Mouse (Mus musculus): Measurements from ENCODE around the gene Hormad2. TPM values are rescaled to one million over a fixed set of nuclear protein-coding genes. Genes with fewer than 3 reads are reported as not detected.

Hormad2 gene
- total and polyA plus RNA-seq, 2 experiments from 2014 or later, result 0.10 TPM; not detected in 1

- no peak for TF ChIP-seq CTCF (IDR thresholded peaks at IDR 0.05)
- H3K9ac ChIP-seq (replicated peaks; ENCODE audit: low read length, poor library complexity, severe bottlenecking), result no peak overlapping the region
- H3K9me3 ChIP-seq (ENCODE audit: low read length), result no peaks in the 10 kb centered on the region
- H3K36me3 ChIP-seq (ENCODE audit: insufficient read depth, low read length), result peaks cover 75% of the 10 kb centered on the region
- WGBS, result 79% methylated on average over 5 of the region's 5 CpGs
- no peaks in the 10 kb centered on the region for H3K27me3 ChIP-seq (ENCODE audit: insufficient read depth, low read length)
- no peak overlapping the region for H3K4me3 ChIP-seq (ENCODE audit: low read depth, low read length)
- ATAC-seq (ENCODE audit: low FRiP score) (no peak), DNase-seq (ENCODE audit: low spot score) (no peak)
- H3K4me1 ChIP-seq (ENCODE audit: insufficient read depth, low read length), result no peaks in the 10 kb centered on the region
- H3K27ac ChIP-seq (ENCODE audit: low read depth, low read length), result no peak overlapping the region
- no peak overlapping the region for H3K4me2 ChIP-seq (ENCODE audit: low read depth, low read length, poor library complexity, severe bottlenecking)
Measured at GRCm38 (mm10) chr11:4482641-4483040, 41.7 kb upstream of the Hormad2 start.

- H3K36me3 ChIP-seq (ENCODE audit: insufficient read depth, low read length), result peaks cover 20% of the 10 kb centered on the region
- H3K9me3 ChIP-seq (ENCODE audit: low read length), result no peaks in the 10 kb centered on the region
- no peak overlapping the region for H3K27ac ChIP-seq (ENCODE audit: low read depth, low read length)
- 87% methylated on average over 4 of the region's 4 CpGs for WGBS
- no peak overlapping the region for H3K4me2 ChIP-seq (ENCODE audit: low read depth, low read length, poor library complexity, severe bottlenecking)
- ATAC-seq (ENCODE audit: low FRiP score) (no peak), DNase-seq (ENCODE audit: low spot score) (no peak)
- H3K4me1 ChIP-seq (ENCODE audit: insufficient read depth, low read length), result no peaks in the 10 kb centered on the region
- TF ChIP-seq CTCF (IDR thresholded peaks at IDR 0.05), result no peak
- no peak overlapping the region for H3K9ac ChIP-seq (replicated peaks; ENCODE audit: low read length, poor library complexity, severe bottlenecking)
- H3K4me3 ChIP-seq (ENCODE audit: low read depth, low read length), result no peak overlapping the region
- H3K27me3 ChIP-seq (ENCODE audit: insufficient read depth, low read length), result no peaks in the 10 kb centered on the region
Measured at GRCm38 (mm10) chr11:4476184-4476697, 35.3 kb upstream of the Hormad2 start.

DNA sequence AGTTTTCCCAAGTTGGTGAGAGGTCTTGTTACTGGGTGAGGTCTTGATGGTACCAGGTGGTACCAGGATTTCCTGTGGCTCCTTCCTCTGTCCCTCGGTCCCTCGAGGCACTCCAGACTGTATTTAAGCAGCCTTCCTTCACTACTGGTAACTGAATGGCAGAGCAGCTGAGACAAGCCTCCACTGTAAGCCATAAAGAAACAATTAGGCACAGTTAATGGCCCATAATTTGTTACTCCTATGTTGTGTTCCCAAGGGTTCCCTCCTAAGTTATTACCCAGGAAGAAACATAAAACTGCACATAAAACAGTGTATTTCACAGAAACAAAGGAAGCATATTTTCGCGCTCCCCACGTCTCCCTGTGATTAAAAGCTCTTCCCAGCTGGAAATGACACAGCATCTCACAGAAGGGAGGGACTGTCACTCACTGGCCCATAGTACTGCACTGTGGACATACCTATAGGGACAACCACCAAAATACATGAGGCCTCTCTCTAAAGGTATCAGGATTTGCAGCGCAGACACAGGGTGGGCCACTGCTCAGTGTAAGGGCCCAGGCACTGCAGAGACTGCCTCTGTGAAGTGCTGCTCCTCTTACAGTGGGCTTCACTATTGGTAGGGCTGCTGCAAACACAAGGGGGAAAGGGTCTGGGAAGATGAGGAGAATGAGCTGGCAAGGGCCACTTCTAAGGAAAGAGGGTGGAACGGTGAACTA is 31.7 kb upstream of the Hormad2 start:
- Histone ChIP-seq H3K4me2 (ENCODE audit: low read depth, low read length, poor library complexity, severe bottlenecking) (no peak overlapping the region), H3K4me1 (ENCODE audit: insufficient read depth, low read length) (no peaks in the 10 kb centered on the region), H3K36me3 (ENCODE audit: insufficient read depth, low read length) (no peaks in the 10 kb centered on the region), H3K27ac (ENCODE audit: low read depth, low read length) (no peak overlapping the region), H3K9me3 (ENCODE audit: low read length) (no peaks in the 10 kb centered on the region), H3K9ac (replicated peaks; ENCODE audit: low read length, poor library complexity, severe bottlenecking) (no peak overlapping the region), H3K4me3 (ENCODE audit: low read depth, low read length) (no peak overlapping the region), H3K27me3 (ENCODE audit: insufficient read depth, low read length) (no peaks in the 10 kb centered on the region)
- 67% methylated on average over 7 of the region's 7 CpGs for WGBS
- DNase-seq (ENCODE audit: low spot score), result peak; percentile 43
- no peak for ATAC-seq (ENCODE audit: low FRiP score)
- no peak for TF ChIP-seq CTCF (IDR thresholded peaks at IDR 0.05)

DNA sequence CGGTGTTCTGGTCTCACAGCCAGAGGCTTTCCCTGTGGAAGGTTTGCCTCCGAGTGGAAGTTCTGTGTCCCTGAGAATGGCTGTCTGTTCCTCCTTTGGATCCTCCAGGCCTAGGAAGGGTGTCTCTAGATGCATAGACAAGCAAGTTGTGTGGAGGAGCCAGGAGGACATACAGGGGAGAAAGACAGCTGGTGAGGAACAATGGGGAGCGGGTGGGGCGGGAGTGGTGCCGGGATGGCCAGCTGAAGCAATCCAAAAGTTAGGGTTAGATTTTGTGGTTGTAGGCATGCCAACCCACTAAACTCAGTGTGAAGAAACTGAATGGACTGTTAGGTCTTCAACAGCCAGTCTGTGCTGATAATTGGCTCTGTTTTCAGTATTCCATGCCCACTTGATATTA is 30.8 kb upstream of the Hormad2 start:
- H3K9me3 ChIP-seq (ENCODE audit: low read length), result no peaks in the 10 kb centered on the region
- H3K4me2 ChIP-seq (ENCODE audit: low read depth, low read length, poor library complexity, severe bottlenecking), result no peak overlapping the region
- H3K27me3 ChIP-seq (ENCODE audit: insufficient read depth, low read length), result no peaks in the 10 kb centered on the region
- no peak overlapping the region for H3K9ac ChIP-seq (replicated peaks; ENCODE audit: low read length, poor library complexity, severe bottlenecking)
- no peak overlapping the region for H3K27ac ChIP-seq (ENCODE audit: low read depth, low read length)
- ATAC-seq (ENCODE audit: low FRiP score) (no peak), DNase-seq (ENCODE audit: low spot score) (no peak)
- TF ChIP-seq CTCF (IDR thresholded peaks at IDR 0.05), result no peak
- WGBS, result 70% methylated on average over 5 of the region's 5 CpGs
- H3K36me3 ChIP-seq (ENCODE audit: insufficient read depth, low read length), result no peaks in the 10 kb centered on the region
- no peak overlapping the region for H3K4me3 ChIP-seq (ENCODE audit: low read depth, low read length)
- H3K4me1 ChIP-seq (ENCODE audit: insufficient read depth, low read length), result no peaks in the 10 kb centered on the region

GRCm38 (mm10) chr11:4471251-4471650 is 30.3 kb upstream of the Hormad2 start:
- ATAC-seq (ENCODE audit: low FRiP score) (no peak), DNase-seq (ENCODE audit: low spot score) (no peak)
- no peak overlapping the region for H3K27ac ChIP-seq (ENCODE audit: low read depth, low read length)
- H3K36me3 ChIP-seq (ENCODE audit: insufficient read depth, low read length), result no peaks in the 10 kb centered on the region
- no peak overlapping the region for H3K9ac ChIP-seq (replicated peaks; ENCODE audit: low read length, poor library complexity, severe bottlenecking)
- H3K9me3 ChIP-seq (ENCODE audit: low read length), result no peaks in the 10 kb centered on the region
- H3K27me3 ChIP-seq (ENCODE audit: insufficient read depth, low read length), result no peaks in the 10 kb centered on the region
- no peak overlapping the region for H3K4me3 ChIP-seq (ENCODE audit: low read depth, low read length)
- TF ChIP-seq CTCF (IDR thresholded peaks at IDR 0.05), result no peak
- no peak overlapping the region for H3K4me2 ChIP-seq (ENCODE audit: low read depth, low read length, poor library complexity, severe bottlenecking)
- no peaks in the 10 kb centered on the region for H3K4me1 ChIP-seq (ENCODE audit: insufficient read depth, low read length)

DNA sequence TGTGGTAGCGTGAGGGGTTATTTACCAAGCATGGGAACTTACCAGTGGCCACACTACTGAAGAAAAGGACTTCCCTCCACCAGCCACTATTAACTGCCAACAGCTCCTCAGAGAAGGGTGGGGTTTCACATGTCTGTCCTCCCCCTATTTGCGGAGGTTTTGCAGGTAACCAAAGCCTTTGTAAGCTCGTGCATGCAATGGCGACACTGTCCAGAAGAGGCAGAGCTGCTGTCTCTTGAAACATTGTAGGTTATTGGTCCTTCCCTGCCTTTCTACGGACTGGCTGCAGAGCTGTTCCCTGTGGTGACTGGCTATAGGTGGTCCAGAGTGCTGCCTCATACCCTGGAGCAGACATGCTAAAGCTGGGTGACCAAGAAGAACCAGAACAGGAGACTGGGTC is 28.2 kb upstream of the Hormad2 start:
- 61% methylated on average over 5 of the region's 5 CpGs for WGBS
- no peak overlapping the region for H3K9ac ChIP-seq (replicated peaks; ENCODE audit: low read length, poor library complexity, severe bottlenecking)
- no peaks in the 10 kb centered on the region for H3K27me3 ChIP-seq (ENCODE audit: insufficient read depth, low read length)
- no peak overlapping the region for H3K27ac ChIP-seq (ENCODE audit: low read depth, low read length)
- H3K4me2 ChIP-seq (ENCODE audit: low read depth, low read length, poor library complexity, severe bottlenecking), result no peak overlapping the region
- ATAC-seq (ENCODE audit: low FRiP score), result no peak
- H3K4me3 ChIP-seq (ENCODE audit: low read depth, low read length), result no peak overlapping the region
- DNase-seq (ENCODE audit: low spot score), result no peak
- H3K4me1 ChIP-seq (ENCODE audit: insufficient read depth, low read length), result no peaks in the 10 kb centered on the region
- no peaks in the 10 kb centered on the region for H3K36me3 ChIP-seq (ENCODE audit: insufficient read depth, low read length)
- H3K9me3 ChIP-seq (ENCODE audit: low read length), result no peaks in the 10 kb centered on the region
- TF ChIP-seq CTCF (IDR thresholded peaks at IDR 0.05), result peak; percentile 26; the same call in 1 of the 2 replicates

Data from midbrain, postnatal 0 days (tissue).